Mouse (Mus musculus) olfactory bulb, adult 2 months (tissue): ENCODE measurements around the gene Fgf7.

Experiments
- CTCF ChIP-seq: fragments of 200-500 bp; IDR thresholded peaks from 2 replicates; pipeline ENCODE4 v1.5.1; 2012; ENCODE audit warnings: low read depth, mild to moderate bottlenecking, low read length, moderate library complexity; ENCODE audit not compliant: insufficient read depth
- POLR2A ChIP-seq: fragments of 200-500 bp; IDR thresholded peaks from 2 replicates; pipeline ENCODE4 v1.6.1; 2012; ENCODE audit warnings: mild to moderate bottlenecking, low read depth, low read length, moderate library complexity; ENCODE audit not compliant: insufficient read depth

GRCm38 (mm10) chr2:126094616-126095015, 60.2 kb downstream of the Fgf7 start:
- TF ChIP-seq POLR2A, result no peak
- no peak for TF ChIP-seq CTCF
